Mouse (Mus musculus) limb, embryonic 10.5 days (tissue): ENCODE results near the gene Prrc2c. TPM values are rescaled to one million over a fixed set of nuclear protein-coding genes. Genes with fewer than 3 reads are reported as not detected.

Experiments used
- DNase-seq: peaks from one replicate; pipeline ENCODE4 v3.0.0-alpha.2; 2017; ENCODE audit warnings: low spot score
- H3K27ac ChIP-seq: fragments of 300-500 bp; sonication (generic); 2 replicates; pipeline ENCODE4 v1.5.1; 2016; ENCODE audit warnings: mild to moderate bottlenecking
- H3K27me3 ChIP-seq: fragments of 300-500 bp; sonication (generic); 2 replicates; pipeline ENCODE4 v1.6.1; 2016; ENCODE audit warnings: low read depth, mild to moderate bottlenecking; ENCODE audit not compliant: poor library complexity, severe bottlenecking
- H3K36me3 ChIP-seq: fragments of 300-500 bp; sonication (generic); 2 replicates; pipeline ENCODE4 v1.6.1; 2016; ENCODE audit warnings: mild to moderate bottlenecking, moderate library complexity
- H3K4me1 ChIP-seq: fragments of 300-500 bp; sonication (generic); 2 replicates; pipeline ENCODE4 v1.6.1; 2016
- H3K4me3 ChIP-seq: fragments of 300-500 bp; sonication (generic); 2 replicates; pipeline ENCODE4 v1.5.1; 2016; ENCODE audit warnings: mild to moderate bottlenecking, moderate library complexity
- H3K9me3 ChIP-seq: fragments of 300-500 bp; sonication (generic); replicated peaks from 2 replicates; pipeline ENCODE4 v1.6.1; 2016; ENCODE audit warnings: mild to moderate bottlenecking
- WGBS: fragments of 180-500 bp; shearing (Covaris S2); methylation state at CpG from one replicate; pipeline ENCODE4 v1.1.7; 2016; 5-methylcytosine and 5-hydroxymethylcytosine counted together
- microRNA-seq: library from miRNA; unstranded; fragments of <30 nt; microRNA quantifications from one replicate; pipeline ENCODE4, GENCODE M21; 2017
- polyA plus RNA-seq: library from polyadenylated mRNA; unstranded; fragments of >200 nt; fragmentation: Nextera tagmentation; extraction: Ambion mirVana; gene quantifications from 2 replicates; pipeline ENCODE4 v1.2.1, GENCODE M21; 2016

Prrc2c gene
- polyA plus RNA-seq, 1 experiment from 2014 or later, result 144 TPM

DNA sequence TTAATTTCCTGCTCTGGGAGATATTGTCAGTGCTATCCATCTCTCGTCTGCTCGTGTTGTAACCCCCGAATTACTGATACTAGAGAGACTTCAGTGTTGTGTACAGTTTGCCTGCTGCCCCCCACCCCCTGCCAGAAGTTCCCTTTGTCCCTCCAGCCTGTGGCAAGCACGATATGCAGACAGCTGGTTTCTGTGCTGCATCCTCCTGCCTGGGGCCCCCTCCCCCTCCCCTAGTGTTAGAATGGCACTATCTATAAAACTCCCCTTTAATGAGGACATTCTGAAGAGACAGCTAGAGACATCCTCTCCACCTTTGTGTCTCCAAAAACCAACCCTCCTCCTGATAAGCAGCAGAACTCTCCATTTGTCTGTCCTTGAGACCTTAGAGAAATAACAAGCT lies 116.5 kb downstream of the Prrc2c start:
- Histone ChIP-seq H3K4me3 (no peak overlapping the region), H3K27me3 (no peaks in the 10 kb centered on the region), H3K4me1 (peaks cover 5% of the 10 kb centered on the region), H3K9me3 (no peaks in the 10 kb centered on the region), H3K36me3 (no peaks in the 10 kb centered on the region), H3K27ac (no peak overlapping the region)
- WGBS, result 34% methylated on average over 4 of the region's 4 CpGs
- no peak for DNase-seq

Small RNA genes within 50 kb of the gene (microRNA-seq; reads per million reads assigned to microRNA genes)
- not detected for gene Gm27616

Other genes starting within 250 kb of the Prrc2c start
- 35.0 and 37.0 TPM in 2 replicates for gene Mettl13, start 192.0 kb downstream of the Prrc2c start, polyA plus RNA-seq
- 46.1 and 50.7 TPM in 2 replicates for gene Vamp4, start 170.0 kb downstream of the Prrc2c start, polyA plus RNA-seq
- gene Myoc, start 101.4 kb downstream of the Prrc2c start, polyA plus RNA-seq, result not detected in 2 replicates
- gene Myocos, start 82.3 kb downstream of the Prrc2c start, polyA plus RNA-seq, result not detected in 2 replicates
- gene Fmo4, start 73.4 kb upstream of the Prrc2c start, polyA plus RNA-seq, result 0.08 TPM in 1 of 2 replicates, not detected in the other
- gene Fmo1, start 126.1 kb upstream of the Prrc2c start, polyA plus RNA-seq, result 1.6 and 2.1 TPM in 2 replicates
- gene Fmo2, start 158.2 kb upstream of the Prrc2c start, polyA plus RNA-seq, result 0.08 TPM in 1 of 2 replicates, not detected in the other
- gene Fmo6, start 197.0 kb upstream of the Prrc2c start, polyA plus RNA-seq, result not detected in 2 replicates
- not detected in 2 replicates for gene Fmo3, start 244.0 kb upstream of the Prrc2c start, polyA plus RNA-seq